Mouse (Mus musculus): Measurements from ENCODE around the gene Slc25a16.
A peak's percentile ranks its signal among the peaks of the same experiment; 100 is the strongest.
"Not testable (repeated sequence)": the region's sequence is repeated elsewhere in the genome, so short reads cannot be mapped to it uniquely, and the experiment has no call there.

Gene Slc25a16

GRCm38 (mm10) chr10:62902829-62903228 lies 17.6 kb upstream of the Slc25a16 start:
- DNase-seq (ENCODE audit: low read depth, low spot score) = no peak

DNA sequence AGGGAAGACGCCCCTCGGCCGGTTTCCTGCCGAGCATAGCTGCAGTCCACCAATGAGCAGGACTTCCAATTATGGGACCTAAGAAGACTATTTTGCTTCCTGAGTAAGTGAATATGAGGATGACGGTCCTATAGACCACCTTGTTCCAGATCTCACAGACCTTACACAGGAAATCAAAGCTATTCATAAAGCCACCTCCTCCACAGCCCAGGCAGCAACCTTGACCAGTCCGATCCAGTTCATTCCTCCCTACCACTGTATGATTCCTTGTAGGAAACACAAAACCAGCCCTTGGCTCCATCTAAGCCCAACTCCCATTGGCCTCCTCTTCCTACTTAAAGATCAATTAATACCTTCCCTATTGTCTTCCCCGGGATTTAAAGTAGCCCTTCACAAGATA lies 14.1 kb upstream of the Slc25a16 start:
- no peak for DNase-seq (ENCODE audit: low read depth, low spot score)

DNA sequence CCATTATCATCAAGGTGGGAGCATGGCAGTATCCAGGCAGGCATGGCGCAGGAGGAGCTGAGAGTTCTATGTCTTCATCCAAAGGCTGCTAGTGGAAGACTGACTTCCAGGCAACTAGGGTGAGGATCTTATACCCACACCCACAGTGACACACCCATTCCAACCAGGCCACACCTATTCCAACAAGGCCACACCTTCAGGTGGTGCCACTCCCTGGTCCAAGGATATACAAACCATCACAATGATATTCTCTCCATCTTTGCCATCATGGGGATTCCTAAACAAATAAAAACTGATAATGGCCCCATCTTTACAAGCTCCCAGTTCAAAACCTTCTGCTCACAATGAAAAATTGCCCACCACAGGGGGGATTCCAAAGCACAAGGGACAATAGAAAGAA lies 11.5 kb upstream of the Slc25a16 start, which contains the start of gene Tet1:
Gene Tet1, minus strand, starts transcription at position 101 of the 400 bp plus-strand sequence.
- DNase-seq (ENCODE audit: low read depth, low spot score) = not testable (repeated sequence)

GRCm38 (mm10) chr10:62911120-62911519 lies 9.3 kb upstream of the Slc25a16 start:
- no peak for DNase-seq (ENCODE audit: low read depth, low spot score)

DNA sequence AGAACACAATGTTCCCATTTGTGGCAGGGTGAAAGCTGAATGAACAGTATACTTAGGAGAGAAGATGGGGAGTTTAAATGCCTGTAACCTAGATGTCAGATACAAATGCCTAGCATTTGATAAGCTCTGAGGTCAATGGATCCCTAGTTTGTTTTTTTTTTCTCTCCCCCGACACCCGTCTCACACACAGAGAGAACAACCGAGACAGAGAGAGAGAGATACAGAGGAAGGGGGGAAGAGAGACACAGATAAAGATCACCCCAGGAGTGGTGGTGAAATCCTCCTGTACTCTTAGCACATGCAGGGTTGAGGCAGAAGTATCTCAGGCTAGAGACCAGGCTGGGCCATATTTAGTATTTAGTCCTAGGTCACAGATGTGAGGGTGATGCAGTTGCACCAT lies 1.4 kb upstream of the Slc25a16 start:
- no peak for DNase-seq (ENCODE audit: low read depth, low spot score)

DNA sequence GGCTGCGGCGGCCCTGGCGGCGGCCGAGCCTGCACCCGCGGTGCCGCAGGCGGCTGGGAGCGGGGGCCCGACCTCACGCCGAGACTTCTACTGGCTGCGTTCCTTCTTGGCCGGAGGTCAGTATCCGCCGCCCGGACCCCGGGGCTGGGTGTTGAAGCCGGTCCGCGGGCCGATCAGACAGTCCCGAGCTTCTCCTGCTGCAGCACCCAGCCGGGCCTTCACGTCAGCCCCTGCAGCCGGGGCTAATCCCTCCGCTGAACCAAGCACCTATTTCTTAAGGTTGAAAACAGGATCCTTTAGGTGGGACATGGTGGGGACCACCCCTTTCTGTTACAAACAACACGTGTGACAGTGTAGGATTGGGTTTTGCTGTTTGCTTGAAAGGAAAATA lies 328 bp downstream of the Slc25a16 start:
- peak; percentile 6 for DNase-seq (ENCODE audit: low read depth, low spot score)

DNA sequence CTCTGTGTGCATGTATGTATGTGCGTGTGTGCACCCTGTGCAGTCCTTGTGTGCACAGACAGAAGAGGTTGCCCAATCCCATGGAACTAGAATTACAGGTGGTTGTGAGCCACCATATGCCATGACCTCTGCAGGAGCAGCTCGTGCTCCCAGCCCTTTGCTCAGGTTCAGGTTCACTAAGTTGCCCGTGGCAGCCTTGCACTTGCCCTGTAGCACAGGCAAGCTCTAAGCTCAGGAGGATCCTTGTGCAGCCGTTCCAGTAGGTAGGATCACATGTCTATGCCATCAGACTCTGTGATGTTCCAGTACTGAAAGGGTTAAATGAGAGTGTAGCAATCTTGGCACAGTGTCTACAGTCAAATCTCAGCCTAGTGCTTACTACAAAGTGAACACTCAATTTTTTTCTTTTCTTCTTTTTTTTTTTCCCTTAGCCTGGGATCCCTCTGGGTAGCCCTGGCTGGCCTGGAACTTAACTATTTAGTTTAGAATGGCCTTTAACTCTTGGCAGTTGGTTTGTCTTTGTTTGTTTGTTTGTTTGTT lies 3.7 kb downstream of the Slc25a16 start:
- no peak for DNase-seq (ENCODE audit: low read depth, low spot score)

DNA sequence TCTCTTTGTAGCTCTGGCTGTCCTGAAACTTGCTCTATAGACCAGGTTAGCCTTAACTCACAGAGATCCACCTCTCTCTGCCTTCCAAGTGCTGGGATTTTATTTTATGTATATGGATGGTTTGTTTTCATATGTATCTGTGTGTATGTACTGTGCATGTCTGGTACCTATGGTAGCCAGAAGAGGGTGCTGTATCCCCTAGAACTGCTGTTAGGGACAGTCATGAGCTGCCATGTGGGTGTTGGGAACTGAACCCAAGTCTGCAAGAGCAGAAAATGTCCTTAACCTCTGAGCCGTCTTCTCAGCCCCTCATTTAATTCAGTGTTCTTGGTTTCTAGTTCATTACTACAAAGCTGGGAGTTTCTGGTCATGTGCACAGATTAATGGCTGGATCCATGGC lies 11.9 kb downstream of the Slc25a16 start:
- no peak for DNase-seq (ENCODE audit: low read depth, low spot score)

- DNase-seq (ENCODE audit: low read depth, low spot score) = no peak
Observed at GRCm38 (mm10) chr10:62944975-62945580, 24.6 kb downstream of the Slc25a16 start.

DNA sequence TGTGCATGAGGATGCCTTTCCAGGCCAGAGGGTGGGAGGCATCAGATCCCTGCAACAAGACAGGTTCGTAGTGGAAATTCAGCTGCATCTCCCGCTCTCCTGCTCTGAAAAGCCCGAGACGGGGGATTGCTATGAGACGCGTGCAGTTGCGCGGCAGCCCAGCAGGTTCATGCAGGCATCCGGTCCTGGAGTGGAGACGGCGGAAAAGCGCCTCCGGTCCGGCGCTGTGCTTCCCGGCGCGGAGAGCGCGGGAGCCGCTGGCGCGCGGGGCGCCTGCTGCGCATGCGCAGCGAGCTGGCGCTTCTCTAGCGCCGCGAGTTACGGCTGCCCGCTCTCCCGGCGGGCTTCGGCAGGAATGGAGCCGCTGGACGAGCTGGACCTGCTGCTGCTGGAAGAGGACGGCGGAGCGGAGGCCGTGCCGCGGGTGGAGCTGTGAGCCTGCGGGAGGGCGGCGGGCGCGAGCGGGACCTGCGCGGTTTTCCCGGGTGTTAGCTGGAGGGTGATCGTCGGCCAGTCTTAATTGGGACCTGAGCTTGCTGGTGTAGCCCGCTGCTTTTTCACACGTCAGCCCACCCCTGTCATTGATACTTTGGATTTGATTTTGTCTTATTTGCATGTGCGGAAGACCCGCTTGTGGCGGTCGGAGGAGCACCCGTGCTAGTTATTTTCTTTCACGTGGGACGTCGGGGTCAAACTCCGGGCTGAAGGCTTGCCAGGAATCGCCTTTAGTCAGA lies 26.5 kb downstream of the Slc25a16 start, which contains the start of gene Dna2:
Gene Dna2, plus strand, starts transcription at position 289 of the 734 bp plus-strand sequence.
- DNase-seq (ENCODE audit: low read depth, low spot score) = peak; percentile 55

GRCm38 (mm10) chr10:62948551-62948950 lies 28.1 kb downstream of the Slc25a16 start:
- no peak for DNase-seq (ENCODE audit: low read depth, low spot score)

DNA sequence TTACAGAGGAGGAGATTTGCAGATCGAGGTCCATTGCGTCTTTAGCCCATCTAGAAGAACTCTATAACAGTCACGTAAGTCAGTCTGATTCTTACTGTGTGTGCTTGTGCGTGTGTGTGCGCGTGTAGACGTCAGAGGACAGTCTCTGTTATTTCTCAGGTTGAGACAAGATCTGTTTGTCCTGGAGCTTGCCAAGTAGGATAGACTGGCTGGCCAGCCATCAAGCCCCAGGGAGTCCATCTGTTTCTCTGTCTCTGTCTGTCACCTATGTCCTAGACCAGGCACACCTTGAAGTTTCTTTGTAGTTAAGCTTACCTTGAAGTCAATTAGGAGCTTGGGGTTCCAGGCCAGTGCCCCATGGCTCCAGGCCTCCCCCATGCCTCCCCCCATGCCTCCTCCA lies 43.5 kb downstream of the Slc25a16 start:
- no peak for DNase-seq (ENCODE audit: low read depth, low spot score)

DNA sequence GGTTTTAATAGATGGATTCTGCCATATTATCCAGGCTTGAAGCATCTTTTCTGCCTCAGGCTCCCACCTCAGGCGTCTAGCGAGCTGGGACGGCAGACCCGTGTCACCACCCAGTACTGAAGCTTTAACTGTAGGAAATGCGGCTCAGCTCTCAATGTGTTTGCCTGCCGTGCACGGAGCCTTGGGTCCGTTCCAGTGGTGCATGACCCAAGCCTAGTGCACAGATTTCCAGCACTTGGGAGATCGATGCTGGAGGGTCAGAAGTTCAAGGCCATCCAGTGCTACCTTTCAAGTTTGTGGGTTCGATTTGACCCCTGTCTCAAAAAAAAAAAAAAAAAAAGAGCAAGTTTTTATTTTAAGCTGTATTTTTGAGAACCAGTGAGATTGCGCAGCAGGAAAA lies 45.4 kb downstream of the Slc25a16 start:
- DNase-seq (ENCODE audit: low read depth, low spot score) = no peak

DNA sequence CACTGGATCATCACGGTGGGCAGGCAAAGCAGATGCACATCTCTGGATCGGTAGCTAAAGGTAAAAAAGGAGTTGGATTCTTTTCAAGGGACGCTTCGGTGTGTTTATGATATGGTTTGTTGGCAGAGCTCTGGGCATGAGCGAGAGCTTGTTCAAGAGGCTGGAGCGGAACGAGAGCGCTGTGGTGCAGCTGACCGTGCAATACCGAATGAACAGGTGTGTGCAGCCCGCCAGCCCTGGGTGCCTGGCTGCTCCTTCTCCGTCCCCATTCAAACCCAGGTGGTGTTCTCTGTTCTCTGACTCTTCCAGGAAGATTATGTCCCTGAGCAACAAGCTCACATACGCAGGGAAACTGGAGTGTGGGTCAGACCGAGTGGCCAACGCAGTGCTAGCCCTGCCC lies 45.9 kb downstream of the Slc25a16 start:
- no peak for DNase-seq (ENCODE audit: low read depth, low spot score)

GRCm38 (mm10) chr10:62971821-62972220 lies 51.4 kb downstream of the Slc25a16 start:
- no peak for DNase-seq (ENCODE audit: low read depth, low spot score)

DNA sequence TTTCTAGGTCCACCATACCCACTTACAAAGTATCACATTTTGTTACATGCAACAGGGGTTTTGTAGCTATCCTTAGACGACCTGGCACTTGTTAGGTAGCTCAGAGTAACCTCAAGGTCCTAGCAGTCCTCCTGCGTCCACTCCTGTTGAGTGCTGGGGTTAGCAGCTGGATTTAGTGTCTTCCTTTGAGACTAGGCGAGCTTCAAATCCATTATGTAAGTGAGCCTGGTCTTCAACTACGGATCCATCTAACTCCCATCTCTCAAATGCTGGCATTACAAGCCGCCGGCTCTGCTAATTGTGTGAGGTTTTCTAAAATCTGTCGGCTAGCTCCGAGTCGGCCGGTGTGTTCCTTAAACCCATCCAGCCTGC lies 59.2 kb downstream of the Slc25a16 start:
- no peak for DNase-seq (ENCODE audit: low read depth, low spot score)

- peak; percentile 68 for DNase-seq (ENCODE audit: low read depth, low spot score)
Observed at GRCm38 (mm10) chr10:62980039-62980954, 59.9 kb downstream of the Slc25a16 start, which contains the start of gene Rufy2. Rufy2 (plus strand) TSS chr10:62980223.

- no peak for DNase-seq (ENCODE audit: low read depth, low spot score)
Observed at GRCm38 (mm10) chr10:62984072-62984471, 63.6 kb downstream of the Slc25a16 start.

DNA sequence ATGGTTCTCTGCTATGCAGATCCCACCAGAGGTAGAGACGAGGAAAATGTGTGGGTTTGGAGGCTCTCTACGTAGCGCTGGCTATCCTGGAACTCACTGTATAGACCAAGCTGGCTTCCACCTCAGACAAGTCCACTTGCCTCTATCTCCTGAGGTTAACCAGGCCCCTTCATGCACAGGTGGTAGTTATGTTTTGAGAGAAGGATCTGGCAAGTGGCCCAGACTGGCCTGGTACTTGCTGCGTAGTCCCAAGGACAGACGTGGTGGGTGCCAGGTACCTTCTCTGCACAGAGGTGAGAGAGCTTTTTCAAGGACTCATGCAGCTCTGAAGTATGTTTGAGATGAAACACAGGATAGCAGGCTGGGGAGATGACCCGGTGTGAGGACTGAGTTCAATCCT lies 64.1 kb downstream of the Slc25a16 start:
- DNase-seq (ENCODE audit: low read depth, low spot score) = no peak

DNA sequence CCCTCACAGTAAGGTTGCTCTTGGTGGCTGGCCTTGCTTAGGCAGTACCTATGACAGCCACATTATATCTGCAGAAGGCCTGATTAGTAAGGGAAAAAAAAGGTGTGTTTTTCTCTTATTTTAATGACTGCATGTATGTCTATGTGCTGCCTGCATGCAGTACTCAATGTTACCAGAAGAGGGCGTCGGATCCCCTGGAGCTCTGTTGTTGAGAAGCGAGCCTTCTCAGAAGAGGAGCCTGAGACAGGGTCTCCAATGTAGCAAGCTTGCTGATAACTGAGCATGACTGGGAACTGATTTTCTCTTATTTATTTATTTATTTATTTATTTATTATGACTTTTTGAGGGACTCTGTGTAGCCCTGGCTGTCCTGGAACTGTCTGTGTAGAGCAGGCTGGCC lies 66.9 kb downstream of the Slc25a16 start:
- no peak for DNase-seq (ENCODE audit: low read depth, low spot score)

DNA sequence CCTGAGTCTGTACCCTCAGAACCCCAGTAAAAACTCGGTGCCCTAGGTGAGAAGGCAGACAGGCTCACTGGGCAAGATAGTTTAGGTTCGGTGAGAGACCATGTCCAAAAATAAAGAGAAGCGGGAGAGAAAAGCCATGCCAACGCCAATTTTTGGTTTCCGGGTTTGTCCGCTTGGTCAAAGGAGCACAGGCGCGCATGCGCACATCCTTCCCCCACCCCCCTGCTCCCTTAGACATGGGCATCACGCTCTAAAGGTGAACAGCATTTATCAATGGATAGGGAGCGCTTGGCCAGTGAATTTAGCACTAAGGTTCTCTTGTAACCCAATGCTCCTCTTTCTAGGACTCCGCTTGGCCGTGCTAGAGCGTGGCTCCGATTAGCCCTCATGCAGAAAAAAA lies 70.2 kb downstream of the Slc25a16 start:
- no peak for DNase-seq (ENCODE audit: low read depth, low spot score)

- DNase-seq (ENCODE audit: low read depth, low spot score) = no peak
Observed at GRCm38 (mm10) chr10:62993991-62994390, 73.6 kb downstream of the Slc25a16 start.
